Mouse (Mus musculus) liver, adult 2 months (tissue): ENCODE measurements around the gene 6430531B16Rik. TPM values are rescaled to one million over a fixed set of nuclear protein-coding genes. Genes with fewer than 3 reads are reported as not detected.

Source experiments
- DNase-seq: peaks from one replicate; pipeline ENCODE4 v3.0.0-alpha.2; 2011; ENCODE audit warnings: low read depth, low spot score; ENCODE audit errors: extremely low read depth
- H3K27ac ChIP-seq: fragments of 200-500 bp; replicated peaks from 2 replicates; pipeline ENCODE4 v1.5.1; 2012; ENCODE audit warnings: low read depth, mild to moderate bottlenecking, control low read depth, inconsistent platforms, low read length; ENCODE audit not compliant: insufficient read depth
- H3K27me3 ChIP-seq: fragments of 200-500 bp; 2 replicates; pipeline ENCODE4 v1.6.1; 2012; ENCODE audit warnings: mild to moderate bottlenecking, moderate library complexity, low read length, inconsistent platforms; ENCODE audit not compliant: control insufficient read depth, insufficient read depth
- H3K36me3 ChIP-seq: fragments of 200-500 bp; 2 replicates; pipeline ENCODE4 v1.6.1; 2012; ENCODE audit warnings: low read length, inconsistent platforms; ENCODE audit not compliant: control insufficient read depth, insufficient read depth
- H3K4me1 ChIP-seq: fragments of 200-500 bp; 2 replicates; pipeline ENCODE4 v1.6.1; 2011; ENCODE audit warnings: low read length; ENCODE audit not compliant: control insufficient read depth, insufficient read depth
- H3K4me3 ChIP-seq: fragments of 200-500 bp; 2 replicates; pipeline ENCODE4 v1.5.1; 2011; ENCODE audit warnings: low read depth, mild to moderate bottlenecking, control low read depth, low read length, moderate library complexity; ENCODE audit not compliant: insufficient read depth
- H3K79me2 ChIP-seq: fragments of 200-500 bp; 2 replicates; pipeline ENCODE4 v1.6.1; 2012; ENCODE audit warnings: inconsistent platforms, mild to moderate bottlenecking, low read length, moderate library complexity; ENCODE audit not compliant: control insufficient read depth, insufficient read depth
- H3K9ac ChIP-seq: fragments of 200-500 bp; 2 replicates; pipeline ENCODE4 v1.6.1; 2012; ENCODE audit warnings: low read depth, mild to moderate bottlenecking, control low read depth, inconsistent platforms, low read length
- CTCF ChIP-seq: fragments of 200-500 bp; IDR thresholded peaks from 2 replicates; pipeline ENCODE4 v1.5.1; 2011; ENCODE audit warnings: low read depth, low read length, control low read depth
- POLR2A ChIP-seq: fragments of 200-500 bp; IDR thresholded peaks from 2 replicates; pipeline ENCODE4 v1.6.1; 2011; ENCODE audit warnings: low read length, control low read depth; ENCODE audit not compliant: insufficient read depth; ENCODE audit errors: extremely low read depth
- WGBS: fragments of 180-500 bp; shearing (Covaris S2); methylation state at CpG from one replicate; pipeline ENCODE4 v1.1.7; 2018; 5-methylcytosine and 5-hydroxymethylcytosine counted together
- polyA plus RNA-seq: library from polyadenylated mRNA; depleted of rRNA; stranded (reverse); fragments of >200 nt; gene quantifications from 2 replicates; pipeline ENCODE4 v1.2.3, GENCODE M21; 2012
- total RNA-seq: library from RNA; depleted of rRNA; stranded (reverse); fragments of >200 nt; gene quantifications from 2 replicates; pipeline ENCODE4 v1.2.3, GENCODE M21; 2014

The 6430531B16Rik gene
- total and polyA plus RNA-seq, 2 experiments, result 0.07 TPM; not detected in 1

DNA sequence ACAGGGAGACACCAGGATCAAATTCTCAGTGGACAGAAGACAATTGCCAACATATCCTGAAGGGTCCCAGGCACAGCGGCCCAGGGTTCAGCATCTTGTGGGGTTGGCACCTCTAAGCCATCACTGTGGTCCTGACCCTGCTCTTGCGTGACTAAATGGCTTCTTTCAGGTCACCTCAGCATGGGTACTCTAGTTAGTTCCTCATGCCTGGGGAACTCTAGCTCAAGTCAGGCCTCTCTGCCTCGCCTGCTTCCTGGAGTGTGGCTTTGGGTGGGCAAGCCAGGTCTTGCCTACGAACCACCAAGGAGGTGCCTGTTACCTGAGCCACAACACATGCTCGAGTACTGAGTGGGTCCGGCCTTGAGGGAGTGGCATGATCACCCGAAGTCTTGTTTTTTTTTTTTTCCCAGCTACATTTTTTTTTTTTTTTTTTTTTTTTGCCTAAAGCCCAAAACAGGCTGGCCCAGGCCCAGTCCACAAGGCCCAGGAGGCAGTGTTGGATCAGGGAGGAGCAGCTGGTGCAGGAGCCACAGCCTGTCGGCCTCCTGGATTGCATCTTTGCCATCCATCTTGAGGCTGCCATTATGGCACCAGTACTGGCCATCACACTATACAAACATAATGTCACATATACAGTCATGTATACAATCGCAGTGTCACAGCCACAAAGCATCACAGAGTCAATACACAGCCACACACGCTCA lies 8.2 kb downstream of the 6430531B16Rik start:
- WGBS, result 88% methylated on average over 10 of the region's 10 CpGs
- H3K79me2 ChIP-seq, result no peaks in the 10 kb centered on the region
- no peak overlapping the region for H3K9ac ChIP-seq
- no peaks in the 10 kb centered on the region for H3K4me1 ChIP-seq
- no peak overlapping the region for H3K27ac ChIP-seq
- no peak for TF ChIP-seq CTCF
- TF ChIP-seq POLR2A, result no peak
- no peaks in the 10 kb centered on the region for H3K27me3 ChIP-seq
- no peak for DNase-seq
- H3K4me3 ChIP-seq, result no peak overlapping the region
- no peaks in the 10 kb centered on the region for H3K36me3 ChIP-seq

- H3K27ac ChIP-seq, result no peak overlapping the region
- TF ChIP-seq POLR2A (no peak), CTCF (peak; percentile 70)
- DNase-seq, result peak; percentile 53
These were observed 9.0 kb downstream of the 6430531B16Rik start for GRCm38 (mm10) chr7:139969348-139970130.

GRCm38 (mm10) chr7:139968428-139968827 lies 10.1 kb downstream of the 6430531B16Rik start:
- TF ChIP-seq CTCF, result no peak
- TF ChIP-seq POLR2A, result no peak
- H3K27me3 ChIP-seq, result no peaks in the 10 kb centered on the region
- no peaks in the 10 kb centered on the region for H3K4me1 ChIP-seq
- H3K27ac ChIP-seq, result no peak overlapping the region
- 62% methylated on average over 5 of the region's 5 CpGs for WGBS
- H3K36me3 ChIP-seq, result no peaks in the 10 kb centered on the region
- H3K9ac ChIP-seq, result no peak overlapping the region
- H3K79me2 ChIP-seq, result no peaks in the 10 kb centered on the region
- no peak overlapping the region for H3K4me3 ChIP-seq
- DNase-seq, result no peak

More at GRCm38 (mm10) chr7:139969348-139970130, 9.0 kb downstream of the 6430531B16Rik start:
- no peaks in the 10 kb centered on the region for H3K36me3 ChIP-seq
- 47% methylated on average over 10 of the region's 10 CpGs for WGBS
- no peaks in the 10 kb centered on the region for H3K27me3 ChIP-seq
- no peaks in the 10 kb centered on the region for H3K79me2 ChIP-seq
- H3K9ac ChIP-seq, result no peak overlapping the region
- no peaks in the 10 kb centered on the region for H3K4me1 ChIP-seq
- H3K4me3 ChIP-seq, result no peak overlapping the region

DNA sequence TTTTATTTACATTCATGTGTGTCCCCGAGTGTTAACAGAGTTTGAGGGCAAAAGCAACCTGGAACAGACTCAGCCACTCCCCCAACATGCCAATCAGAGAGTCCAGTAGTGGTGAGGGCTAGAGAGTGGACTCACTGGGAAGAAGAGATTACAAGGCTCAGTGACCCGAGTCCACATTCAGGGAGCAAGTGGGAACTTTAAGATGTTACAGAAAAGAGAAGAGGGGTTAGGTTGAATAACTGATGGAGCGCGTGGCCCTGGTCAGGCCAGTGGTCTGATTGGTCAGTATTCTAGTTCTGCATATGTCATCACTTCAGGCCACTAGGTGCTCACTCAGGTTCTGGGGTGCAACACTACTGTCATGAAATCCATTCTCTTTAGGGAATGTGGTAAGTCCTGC lies 11.4 kb downstream of the 6430531B16Rik start:
- Histone ChIP-seq H3K9ac (no peak overlapping the region), H3K27me3 (no peaks in the 10 kb centered on the region), H3K4me3 (no peak overlapping the region), H3K4me1 (no peaks in the 10 kb centered on the region), H3K27ac (no peak overlapping the region), H3K36me3 (no peaks in the 10 kb centered on the region), H3K79me2 (no peaks in the 10 kb centered on the region)
- TF ChIP-seq POLR2A, result no peak
- TF ChIP-seq CTCF, result no peak
- WGBS, result 29% methylated on average over 4 of the region's 4 CpGs
- DNase-seq, result no peak

- H3K9ac ChIP-seq, result no peak overlapping the region
- H3K36me3 ChIP-seq, result no peaks in the 10 kb centered on the region
- H3K4me1 ChIP-seq, result no peaks in the 10 kb centered on the region
- H3K27ac ChIP-seq, result no peak overlapping the region
- no peaks in the 10 kb centered on the region for H3K27me3 ChIP-seq
- no peak for TF ChIP-seq CTCF
- H3K79me2 ChIP-seq, result no peaks in the 10 kb centered on the region
- WGBS, result 51% methylated on average over 4 of the region's 4 CpGs
- no peak overlapping the region for H3K4me3 ChIP-seq
- DNase-seq, result no peak
These were observed 14.7 kb downstream of the 6430531B16Rik start for GRCm38 (mm10) chr7:139963814-139964213.

GRCm38 (mm10) chr7:139961141-139961540 lies 17.4 kb downstream of the 6430531B16Rik start:
- no peak overlapping the region for H3K9ac ChIP-seq
- H3K4me1 ChIP-seq, result no peaks in the 10 kb centered on the region
- DNase-seq, result no peak
- H3K79me2 ChIP-seq, result no peaks in the 10 kb centered on the region
- WGBS, result 83% methylated on average over 10 of the region's 10 CpGs
- H3K4me3 ChIP-seq, result no peak overlapping the region
- no peak overlapping the region for H3K27ac ChIP-seq
- TF ChIP-seq CTCF, result no peak
- TF ChIP-seq POLR2A, result no peak
- H3K36me3 ChIP-seq, result no peaks in the 10 kb centered on the region
- no peaks in the 10 kb centered on the region for H3K27me3 ChIP-seq
